Mouse (Mus musculus): Measurements from ENCODE around the gene Galnt7. TPM values are rescaled to one million over a fixed set of nuclear protein-coding genes. Genes with fewer than 3 reads are reported as not detected.
A peak's percentile ranks its signal among the peaks of the same experiment; 100 is the strongest.

The Galnt7 gene
- polyA plus RNA-seq, 1 experiment: 26.1 TPM

- no peaks in the 10 kb centered on the region for H3K9me3 ChIP-seq (replicated peaks; ENCODE audit: control insufficient read depth, insufficient read depth, low read length, poor library complexity, severe bottlenecking)
- H3K9ac ChIP-seq (ENCODE audit: low read depth, poor library complexity, severe bottlenecking): no peak overlapping the region
- no peaks in the 10 kb centered on the region for H3K36me3 ChIP-seq (ENCODE audit: control insufficient read depth, insufficient read depth, low read length, poor library complexity, severe bottlenecking)
Measured at GRCm38 (mm10) chr8:57650216-57650615, 2.6 kb downstream of the Galnt7 start.

GRCm38 (mm10) chr8:57647566-57647965 is 5.3 kb downstream of the Galnt7 start:
- no peak overlapping the region for H3K9ac ChIP-seq (ENCODE audit: low read depth, poor library complexity, severe bottlenecking)
- H3K27ac ChIP-seq (ENCODE audit: insufficient read depth, low read length): no peak overlapping the region
- no peak overlapping the region for H3K4me3 ChIP-seq (ENCODE audit: low read depth, low read length)
- TF ChIP-seq EP300 (IDR thresholded peaks at IDR 0.05; ENCODE audit: insufficient read depth, low read depth, low read length) (no peak), POLR2A (IDR thresholded peaks at IDR 0.05; ENCODE audit: insufficient read depth, low read length) (no peak), CTCF (IDR thresholded peaks at IDR 0.05; ENCODE audit: low read depth, low read length) (no peak)
- no peaks in the 10 kb centered on the region for H3K36me3 ChIP-seq (ENCODE audit: control insufficient read depth, insufficient read depth, low read length, poor library complexity, severe bottlenecking)
- H3K9me3 ChIP-seq (replicated peaks; ENCODE audit: control insufficient read depth, insufficient read depth, low read length, poor library complexity, severe bottlenecking): no peaks in the 10 kb centered on the region
- no peaks in the 10 kb centered on the region for H3K27me3 ChIP-seq (ENCODE audit: control insufficient read depth, insufficient read depth, low read length, poor library complexity, severe bottlenecking)
- no peaks in the 10 kb centered on the region for H3K4me1 ChIP-seq (ENCODE audit: control insufficient read depth, insufficient read depth, low read length)

More at GRCm38 (mm10) chr8:57650216-57650615, 2.6 kb downstream of the Galnt7 start:
- TF ChIP-seq EP300 (IDR thresholded peaks at IDR 0.05; ENCODE audit: insufficient read depth, low read depth, low read length) (no peak), CTCF (IDR thresholded peaks at IDR 0.05; ENCODE audit: low read depth, low read length) (no peak), POLR2A (IDR thresholded peaks at IDR 0.05; ENCODE audit: insufficient read depth, low read length) (no peak)
- no peaks in the 10 kb centered on the region; the same call in 1 of the 2 replicates for H3K27me3 ChIP-seq (ENCODE audit: control insufficient read depth, insufficient read depth, low read length, poor library complexity, severe bottlenecking)
- H3K4me3 ChIP-seq (ENCODE audit: low read depth, low read length): no peak overlapping the region
- no peak overlapping the region for H3K27ac ChIP-seq (ENCODE audit: insufficient read depth, low read length)
- H3K4me1 ChIP-seq (ENCODE audit: control insufficient read depth, insufficient read depth, low read length): no peaks in the 10 kb centered on the region

- Histone ChIP-seq H3K4me1 (ENCODE audit: control insufficient read depth, insufficient read depth, low read length) (no peaks in the 10 kb centered on the region), H3K27ac (ENCODE audit: insufficient read depth, low read length) (no peak overlapping the region), H3K9me3 (replicated peaks; ENCODE audit: control insufficient read depth, insufficient read depth, low read length, poor library complexity, severe bottlenecking) (no peaks in the 10 kb centered on the region), H3K27me3 (ENCODE audit: control insufficient read depth, insufficient read depth, low read length, poor library complexity, severe bottlenecking) (no peaks in the 10 kb centered on the region), H3K9ac (ENCODE audit: low read depth, poor library complexity, severe bottlenecking) (no peak overlapping the region), H3K36me3 (ENCODE audit: control insufficient read depth, insufficient read depth, low read length, poor library complexity, severe bottlenecking) (no peaks in the 10 kb centered on the region), H3K4me3 (ENCODE audit: low read depth, low read length) (no peak overlapping the region)
- TF ChIP-seq EP300 (IDR thresholded peaks at IDR 0.05; ENCODE audit: insufficient read depth, low read depth, low read length) (no peak), POLR2A (IDR thresholded peaks at IDR 0.05; ENCODE audit: insufficient read depth, low read length) (no peak)
Measured at GRCm38 (mm10) chr8:57644281-57644680, 8.6 kb downstream of the Galnt7 start.

- Histone ChIP-seq H3K4me3 (ENCODE audit: low read depth, low read length) (no peak overlapping the region), H3K9ac (ENCODE audit: low read depth, poor library complexity, severe bottlenecking) (no peak overlapping the region), H3K36me3 (ENCODE audit: control insufficient read depth, insufficient read depth, low read length, poor library complexity, severe bottlenecking) (no peaks in the 10 kb centered on the region), H3K9me3 (replicated peaks; ENCODE audit: control insufficient read depth, insufficient read depth, low read length, poor library complexity, severe bottlenecking) (no peaks in the 10 kb centered on the region), H3K27ac (ENCODE audit: insufficient read depth, low read length) (no peak overlapping the region), H3K27me3 (ENCODE audit: control insufficient read depth, insufficient read depth, low read length, poor library complexity, severe bottlenecking) (no peaks in the 10 kb centered on the region), H3K4me1 (ENCODE audit: control insufficient read depth, insufficient read depth, low read length) (no peaks in the 10 kb centered on the region)
- TF ChIP-seq EP300 (IDR thresholded peaks at IDR 0.05; ENCODE audit: insufficient read depth, low read depth, low read length): no peak
- no peak for TF ChIP-seq POLR2A (IDR thresholded peaks at IDR 0.05; ENCODE audit: insufficient read depth, low read length)
- TF ChIP-seq CTCF (IDR thresholded peaks at IDR 0.05; ENCODE audit: low read depth, low read length): no peak
Measured at GRCm38 (mm10) chr8:57642722-57643121, 10.1 kb downstream of the Galnt7 start.

- no peaks in the 10 kb centered on the region for H3K27me3 ChIP-seq (ENCODE audit: control insufficient read depth, insufficient read depth, low read length, poor library complexity, severe bottlenecking)
- no peak overlapping the region for H3K4me3 ChIP-seq (ENCODE audit: low read depth, low read length)
- H3K9ac ChIP-seq (ENCODE audit: low read depth, poor library complexity, severe bottlenecking): no peak overlapping the region
- no peak for TF ChIP-seq CTCF (IDR thresholded peaks at IDR 0.05; ENCODE audit: low read depth, low read length)
- peak; percentile 61; the same call in 1 of the 2 replicates for TF ChIP-seq EP300 (IDR thresholded peaks at IDR 0.05; ENCODE audit: insufficient read depth, low read depth, low read length)
- H3K4me1 ChIP-seq (ENCODE audit: control insufficient read depth, insufficient read depth, low read length): no peaks in the 10 kb centered on the region
- H3K36me3 ChIP-seq (ENCODE audit: control insufficient read depth, insufficient read depth, low read length, poor library complexity, severe bottlenecking): no peaks in the 10 kb centered on the region
- no peak overlapping the region for H3K27ac ChIP-seq (ENCODE audit: insufficient read depth, low read length)
- H3K9me3 ChIP-seq (replicated peaks; ENCODE audit: control insufficient read depth, insufficient read depth, low read length, poor library complexity, severe bottlenecking): no peaks in the 10 kb centered on the region
Measured at GRCm38 (mm10) chr8:57638925-57639324, 13.9 kb downstream of the Galnt7 start.

GRCm38 (mm10) chr8:57637599-57638280 is 15.1 kb downstream of the Galnt7 start:
- Histone ChIP-seq H3K9ac (ENCODE audit: low read depth, poor library complexity, severe bottlenecking) (no peak overlapping the region), H3K4me1 (ENCODE audit: control insufficient read depth, insufficient read depth, low read length) (no peaks in the 10 kb centered on the region), H3K27me3 (ENCODE audit: control insufficient read depth, insufficient read depth, low read length, poor library complexity, severe bottlenecking) (no peaks in the 10 kb centered on the region), H3K36me3 (ENCODE audit: control insufficient read depth, insufficient read depth, low read length, poor library complexity, severe bottlenecking) (no peaks in the 10 kb centered on the region), H3K9me3 (replicated peaks; ENCODE audit: control insufficient read depth, insufficient read depth, low read length, poor library complexity, severe bottlenecking) (no peaks in the 10 kb centered on the region), H3K27ac (ENCODE audit: insufficient read depth, low read length) (no peak overlapping the region), H3K4me3 (ENCODE audit: low read depth, low read length) (no peak overlapping the region)
- TF ChIP-seq POLR2A (IDR thresholded peaks at IDR 0.05; ENCODE audit: insufficient read depth, low read length) (no peak), EP300 (IDR thresholded peaks at IDR 0.05; ENCODE audit: insufficient read depth, low read depth, low read length) (no peak)

Measured in ES-Bruce4 (cell line).